Mouse (Mus musculus) stomach, embryonic 14.5 days (tissue): ENCODE results near the gene Pcdh11x. TPM values are rescaled to one million over a fixed set of nuclear protein-coding genes. Genes with fewer than 3 reads are reported as not detected.
"Not testable (repeated sequence)": the region's sequence is repeated elsewhere in the genome, so short reads cannot be mapped to it uniquely, and the experiment has no call there.

Experiments
- ATAC-seq: fragments of 200-750 bp; cut with Nextera tagmentation; 2 replicates; pipeline ENCODE4 v1.8.0; 2017; ENCODE audit warnings: low read depth, moderate TSS enrichment; ENCODE audit not compliant: insufficient number of reproducible peaks, insufficient read depth, low FRiP score
- H3K27ac ChIP-seq: fragments of 300-500 bp; sonication (generic); 2 replicates; pipeline ENCODE4 v1.5.1; 2014; ENCODE audit warnings: mild to moderate bottlenecking, low read length, moderate library complexity, mixed read lengths
- H3K27me3 ChIP-seq: fragments of 300-500 bp; sonication (generic); 2 replicates; pipeline ENCODE4 v1.6.1; 2014; ENCODE audit warnings: low read length, control low read depth, mixed read lengths; ENCODE audit not compliant: control insufficient read depth, insufficient read depth
- H3K36me3 ChIP-seq: fragments of 300-500 bp; sonication (generic); 2 replicates; pipeline ENCODE4 v1.6.1; 2014; ENCODE audit warnings: mild to moderate bottlenecking, control low read depth, low read length, moderate library complexity, mixed read lengths; ENCODE audit not compliant: control insufficient read depth, insufficient read depth
- H3K4me1 ChIP-seq: fragments of 300-500 bp; sonication (generic); 2 replicates; pipeline ENCODE4 v1.6.1; 2014; ENCODE audit warnings: low read length, control low read depth, mixed read lengths; ENCODE audit not compliant: control insufficient read depth, insufficient read depth
- H3K4me2 ChIP-seq: fragments of 300-500 bp; sonication (generic); replicated peaks from 2 replicates; pipeline ENCODE4 v1.6.1; 2014; ENCODE audit warnings: low read depth, low read length, control low read depth
- H3K4me3 ChIP-seq: fragments of 300-500 bp; sonication (generic); 2 replicates; pipeline ENCODE4 v1.5.1; 2014; ENCODE audit warnings: low read depth, low read length, control low read depth
- H3K9ac ChIP-seq: fragments of 300-500 bp; sonication (generic); replicated peaks from 2 replicates; pipeline ENCODE4 v1.6.1; 2014; ENCODE audit warnings: low read depth, mild to moderate bottlenecking, control low read depth, low read length, moderate library complexity, mixed read lengths
- H3K9me3 ChIP-seq: fragments of 300-500 bp; sonication (generic); 2 replicates; pipeline ENCODE4 v1.6.1; 2016; ENCODE audit warnings: low read depth, low read length, control low read depth; ENCODE audit not compliant: control insufficient read depth
- WGBS: fragments of 180-500 bp; shearing (Covaris S2); extraction: QIAGEN DNeasy Blood & Tissue Kit; methylation state at CpG from one replicate; pipeline ENCODE4 v1.1.7; 2014; 5-methylcytosine and 5-hydroxymethylcytosine counted together
- polyA plus RNA-seq: library from polyadenylated mRNA; unstranded; fragments of >200 nt; fragmentation: Nextera tagmentation; extraction: Ambion mirVana; gene quantifications from 2 replicates; pipeline ENCODE4 v1.2.1, GENCODE M21; 2014

The Pcdh11x gene
- polyA plus RNA-seq, 1 experiment from 2014 or later: 16.2 TPM

DNA sequence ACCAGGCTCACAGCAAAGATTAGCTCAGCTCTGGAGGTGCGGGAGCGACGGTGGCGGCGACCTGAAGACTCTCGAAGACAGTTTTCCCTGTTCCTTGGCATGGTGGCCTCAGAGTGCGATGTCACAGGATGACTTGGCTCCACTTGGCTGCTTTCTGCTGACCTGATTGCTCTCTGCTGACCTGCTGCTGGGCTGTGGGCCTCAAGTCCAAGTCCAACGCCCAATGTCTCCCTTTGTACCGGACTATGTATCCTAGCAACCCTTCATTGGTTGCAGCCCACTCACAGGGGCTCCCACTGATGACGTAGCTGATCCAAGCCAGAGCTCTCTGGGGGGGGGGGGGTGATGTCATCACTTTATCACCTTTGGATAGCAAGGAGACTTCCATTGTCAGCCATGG lies 22.9 kb downstream of the Pcdh11x start, which contains the start of gene H2afb3:
Gene H2afb3, minus strand, starts transcription at position 101 of the 400 bp plus-strand sequence.
- WGBS: 83% methylated on average over 9 of the region's 10 CpGs
- not testable (repeated sequence) for H3K27ac ChIP-seq, H3K9me3 ChIP-seq, H3K27me3 ChIP-seq, H3K4me2 ChIP-seq, H3K4me3 ChIP-seq, H3K4me1 ChIP-seq, H3K36me3 ChIP-seq, ATAC-seq, H3K9ac ChIP-seq

DNA sequence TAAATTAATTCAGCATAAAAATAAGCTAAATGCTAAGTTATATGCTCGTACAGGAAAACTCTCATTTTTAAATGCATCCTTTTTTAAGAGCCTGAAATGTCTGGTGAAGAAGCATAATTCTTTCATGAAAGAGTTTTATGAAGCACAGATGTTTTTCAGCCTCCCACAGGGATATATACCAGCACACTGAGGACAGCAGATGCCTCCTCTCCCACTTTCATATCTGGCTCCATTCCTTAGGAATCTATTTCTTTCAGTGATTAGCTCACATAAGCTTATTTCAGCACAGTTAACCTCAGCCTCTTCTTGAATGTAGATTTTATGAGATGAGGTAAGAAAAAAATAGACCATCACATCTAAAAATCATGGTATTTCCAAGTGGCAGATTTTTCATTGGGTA lies 176.2 kb downstream of the Pcdh11x start:
- ATAC-seq: no peak
- no peaks in the 10 kb centered on the region for H3K36me3 ChIP-seq
- H3K9ac ChIP-seq: no peak overlapping the region
- no peak overlapping the region for H3K4me3 ChIP-seq
- WGBS: 70% methylated on average over 1 of the region's 1 CpGs
- no peaks in the 10 kb centered on the region for H3K4me1 ChIP-seq
- no peak overlapping the region for H3K4me2 ChIP-seq
- no peaks in the 10 kb centered on the region for H3K27me3 ChIP-seq
- H3K9me3 ChIP-seq: no peaks in the 10 kb centered on the region
- no peak overlapping the region for H3K27ac ChIP-seq

DNA sequence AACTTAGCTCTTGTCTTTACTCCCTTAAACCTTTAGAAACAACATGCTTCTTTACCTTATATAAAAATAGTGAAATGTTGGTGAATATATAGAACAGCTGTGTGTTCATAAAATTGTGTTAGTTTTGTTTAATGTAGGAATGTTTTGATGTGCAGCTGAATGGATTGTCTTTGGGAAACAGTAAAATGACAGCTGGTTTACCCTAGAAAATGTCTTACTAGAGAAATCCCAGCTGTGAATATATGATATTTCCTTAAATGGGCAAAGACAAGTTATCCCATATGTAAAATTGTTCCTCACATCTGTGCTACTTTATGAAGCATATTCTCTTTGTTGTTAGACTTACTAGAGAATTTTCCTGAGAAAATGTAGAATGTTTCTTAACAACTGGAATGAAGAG lies 196.4 kb downstream of the Pcdh11x start:
- Histone ChIP-seq H3K9ac (no peak overlapping the region), H3K36me3 (no peaks in the 10 kb centered on the region), H3K27ac (no peak overlapping the region), H3K9me3 (no peaks in the 10 kb centered on the region), H3K4me3 (no peak overlapping the region), H3K4me2 (no peak overlapping the region), H3K4me1 (no peaks in the 10 kb centered on the region), H3K27me3 (no peaks in the 10 kb centered on the region)
- ATAC-seq: no peak

DNA sequence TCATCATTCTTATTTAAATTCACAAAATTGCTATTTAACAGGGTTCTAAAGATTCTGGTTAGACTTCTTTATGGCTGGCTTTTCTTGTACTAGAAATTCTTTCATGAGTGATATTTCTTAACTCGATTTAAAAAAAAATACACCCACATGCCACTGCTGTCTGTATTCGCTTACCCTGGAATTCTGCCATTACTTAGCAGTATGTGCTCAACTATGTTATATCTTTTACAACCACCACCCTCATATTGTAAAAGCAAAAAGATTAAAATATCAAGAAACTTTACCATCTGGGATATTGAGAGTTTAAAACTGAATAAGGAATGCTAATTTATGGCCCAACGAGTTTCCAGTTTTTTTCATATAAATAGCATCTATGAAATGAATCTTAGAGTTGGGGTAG lies 234.9 kb downstream of the Pcdh11x start:
- ATAC-seq: no peak
- H3K36me3 ChIP-seq: no peaks in the 10 kb centered on the region

DNA sequence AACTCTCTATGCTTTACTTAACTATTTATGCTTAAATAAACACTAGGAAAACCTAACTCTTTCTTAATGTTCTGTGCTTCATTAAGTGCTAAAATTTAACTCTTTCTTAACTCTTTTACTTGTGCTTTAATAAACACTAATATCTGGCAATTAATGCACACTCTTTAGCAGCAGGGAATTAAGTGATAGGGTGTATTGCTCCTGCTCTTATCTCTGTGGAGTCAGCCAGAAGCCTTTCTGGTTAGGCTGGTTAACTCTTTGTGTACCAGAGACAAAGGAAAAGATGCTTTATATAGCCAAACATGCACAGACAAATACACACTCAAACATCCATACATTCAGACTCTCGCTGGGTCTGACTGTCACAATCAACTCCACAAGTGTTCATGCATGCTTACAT lies 309.2 kb downstream of the Pcdh11x start:
- Histone ChIP-seq H3K9ac (no peak overlapping the region), H3K27ac (no peak overlapping the region), H3K36me3 (no peaks in the 10 kb centered on the region), H3K9me3 (no peaks in the 10 kb centered on the region), H3K27me3 (no peaks in the 10 kb centered on the region), H3K4me3 (no peak overlapping the region), H3K4me1 (no peaks in the 10 kb centered on the region), H3K4me2 (no peak overlapping the region)
- 76% methylated on average over 1 of the region's 1 CpGs for WGBS
- ATAC-seq: no peak

More for the DNA sequence above, 234.9 kb downstream of the Pcdh11x start:
- no peak overlapping the region for H3K9ac ChIP-seq
- no peaks in the 10 kb centered on the region for H3K9me3 ChIP-seq
- no peaks in the 10 kb centered on the region for H3K27me3 ChIP-seq
- WGBS: 76% methylated on average over 3 of the region's 3 CpGs
- H3K4me2 ChIP-seq: no peak overlapping the region
- no peaks in the 10 kb centered on the region for H3K4me1 ChIP-seq
- H3K27ac ChIP-seq: no peak overlapping the region
- H3K4me3 ChIP-seq: no peak overlapping the region

DNA sequence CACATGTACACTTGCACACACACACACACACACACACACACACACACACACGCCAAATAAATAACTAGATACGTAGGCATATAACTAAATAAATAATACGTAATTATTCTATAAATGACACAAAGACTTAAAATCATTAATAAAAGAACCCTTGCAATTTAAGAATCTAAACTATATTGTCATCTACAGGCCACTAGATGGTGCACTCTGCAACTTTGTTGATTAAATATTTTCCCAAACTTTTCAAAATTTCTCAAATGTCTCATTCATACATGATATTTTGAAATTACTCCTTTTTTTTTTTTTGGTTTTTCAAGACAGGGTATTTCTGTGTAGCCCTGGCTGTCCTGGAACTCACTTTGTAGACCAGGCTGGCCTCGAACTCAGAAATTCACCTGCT lies 328.4 kb downstream of the Pcdh11x start:
- ATAC-seq: no peak
- WGBS: 56% methylated on average over 4 of the region's 4 CpGs
- no peak overlapping the region for H3K4me3 ChIP-seq

DNA sequence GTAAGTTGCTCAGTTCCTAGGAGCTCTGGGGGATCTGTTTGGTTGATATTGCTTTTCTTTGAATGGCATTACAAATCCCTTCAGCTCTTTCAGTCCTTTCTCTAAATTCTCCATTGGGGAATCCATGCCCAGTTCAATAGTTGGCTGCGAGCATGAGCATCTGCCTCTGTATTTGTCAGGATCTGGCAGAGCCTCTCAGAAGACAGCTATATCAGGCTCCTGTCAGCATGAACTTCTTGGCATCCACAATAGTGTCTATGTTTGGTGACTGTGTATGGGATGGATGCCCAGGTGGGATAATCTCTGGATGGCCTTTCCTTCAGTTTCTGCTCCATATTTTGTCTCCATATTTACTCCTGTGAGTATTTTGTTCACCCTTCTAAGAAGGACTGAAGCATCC lies 380.2 kb downstream of the Pcdh11x start:
- H3K9ac ChIP-seq, ATAC-seq, H3K4me2 ChIP-seq, H3K27ac ChIP-seq, H3K4me1 ChIP-seq, H3K36me3 ChIP-seq, H3K4me3 ChIP-seq, H3K9me3 ChIP-seq, H3K27me3 ChIP-seq: not testable (repeated sequence)
- WGBS: 97% methylated on average over 1 of the region's 1 CpGs

More for the DNA sequence above, 328.4 kb downstream of the Pcdh11x start:
- Histone ChIP-seq H3K4me2 (no peak overlapping the region), H3K9ac (no peak overlapping the region), H3K9me3 (no peaks in the 10 kb centered on the region), H3K27me3 (no peaks in the 10 kb centered on the region), H3K4me1 (no peaks in the 10 kb centered on the region), H3K36me3 (no peaks in the 10 kb centered on the region), H3K27ac (no peak overlapping the region)

DNA sequence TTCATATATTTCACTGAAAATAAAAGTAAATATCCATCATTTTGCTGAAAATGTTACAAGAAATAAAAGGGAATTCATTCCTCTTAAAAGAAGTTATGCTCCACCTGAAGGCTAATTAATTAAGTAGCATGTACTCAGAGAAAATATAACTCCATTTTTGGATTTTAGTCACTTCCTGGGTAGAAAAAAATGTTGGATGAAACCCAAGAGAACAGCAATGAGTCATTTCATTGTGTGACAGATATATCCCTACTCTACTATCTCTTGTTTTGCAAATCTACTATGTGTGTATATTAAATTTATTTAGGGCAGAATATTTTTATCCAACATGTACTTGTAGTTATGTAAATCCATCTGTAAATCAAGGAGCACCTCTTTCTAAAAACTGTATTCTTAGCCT lies 444.1 kb downstream of the Pcdh11x start:
- Histone ChIP-seq H3K9ac (no peak overlapping the region), H3K36me3 (no peaks in the 10 kb centered on the region), H3K27me3 (no peaks in the 10 kb centered on the region), H3K4me2 (no peak overlapping the region), H3K4me3 (no peak overlapping the region), H3K4me1 (no peaks in the 10 kb centered on the region), H3K27ac (no peak overlapping the region), H3K9me3 (no peaks in the 10 kb centered on the region)
- ATAC-seq: no peak

DNA sequence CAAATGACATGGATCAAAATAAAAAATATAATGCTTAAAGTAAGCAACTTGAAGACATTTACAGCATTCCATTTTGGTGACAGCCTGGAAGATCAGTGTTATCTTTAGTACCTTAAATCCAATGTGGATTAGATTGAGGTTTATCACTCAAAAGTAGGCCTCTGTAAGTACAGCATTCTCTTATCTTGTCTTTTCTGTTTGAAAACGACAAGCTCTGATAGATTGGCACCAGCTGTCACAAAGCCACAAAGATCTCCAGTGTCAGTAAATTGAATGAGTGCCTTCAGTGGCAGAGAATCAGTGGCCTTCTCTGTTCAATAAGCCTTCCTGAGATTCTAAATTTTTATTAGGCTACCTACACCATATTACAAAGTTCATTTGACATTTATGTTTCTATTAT lies 445.7 kb downstream of the Pcdh11x start:
- no peaks in the 10 kb centered on the region for H3K4me1 ChIP-seq
- H3K27me3 ChIP-seq: no peaks in the 10 kb centered on the region
- H3K27ac ChIP-seq: no peak overlapping the region
- H3K4me3 ChIP-seq: no peak overlapping the region
- no peak overlapping the region for H3K9ac ChIP-seq
- 22% methylated on average over 1 of the region's 1 CpGs for WGBS
- H3K4me2 ChIP-seq: no peak overlapping the region
- no peaks in the 10 kb centered on the region for H3K36me3 ChIP-seq
- no peak for ATAC-seq
- no peaks in the 10 kb centered on the region for H3K9me3 ChIP-seq
